Mouse (Mus musculus) CH12.LX (cell line): ENCODE data around the gene Prom1. TPM values are rescaled to one million over a fixed set of nuclear protein-coding genes. Genes with fewer than 3 reads are reported as not detected.

ENCODE experiments used
- DNase-seq: peaks from one replicate; pipeline ENCODE4 v3.0.0-alpha.2; 2013; ENCODE audit errors: extremely low read depth
- H3K27ac ChIP-seq: 2 replicates; pipeline ENCODE4 v1.5.1; 2012; ENCODE audit warnings: low read depth, mild to moderate bottlenecking, control low read depth, moderate library complexity; ENCODE audit not compliant: insufficient read depth
- H3K27me3 ChIP-seq: replicated peaks from 2 replicates; pipeline ENCODE3; 2012; ENCODE audit warnings: inconsistent platforms
- H3K36me3 ChIP-seq, 2 experiments: replicated peaks in 1 of 2; 2 replicates each; pipeline versions ENCODE3 to v1.6.1; 2012; ENCODE audit warnings: inconsistent platforms in 1 of 2, low read length in 1 of 2, mild to moderate bottlenecking in 1 of 2, mixed read lengths in 1 of 2, moderate library complexity in 1 of 2; ENCODE audit not compliant: control insufficient read depth in 1 of 2, insufficient read depth in 1 of 2
- H3K4me1 ChIP-seq, 2 experiments: 2 replicates each; pipeline ENCODE4 v1.6.1; 2012; ENCODE audit warnings: inconsistent platforms in 1 of 2, moderate library complexity in 1 of 2; ENCODE audit not compliant: insufficient read depth in 2 of 2, control insufficient read depth in 1 of 2
- H3K4me2 ChIP-seq: 2 replicates; pipeline ENCODE4 v1.6.1; 2012; ENCODE audit warnings: low read depth, mild to moderate bottlenecking, control low read depth; ENCODE audit not compliant: poor library complexity, insufficient read depth, severe bottlenecking
- H3K4me3 ChIP-seq, 3 experiments: fragments of 150-350 bp in 1 of 3; sonication (generic) in 1 of 3; replicated peaks in 1 of 3; 2 replicates each; pipeline versions ENCODE3 to v1.5.1; 2011 to 2012; ENCODE audit warnings: low read depth in 2 of 3, low read length in 2 of 3, mild to moderate bottlenecking in 2 of 3, moderate library complexity in 2 of 3, control low read depth in 1 of 3, improper control_type of control experiment in 1 of 3, inconsistent platforms in 1 of 3, mixed read lengths in 1 of 3; ENCODE audit not compliant: poor library complexity in 1 of 3
- H3K79me2 ChIP-seq: replicated peaks from 2 replicates; pipeline ENCODE4 v1.6.1; 2012; ENCODE audit warnings: mild to moderate bottlenecking, moderate library complexity; ENCODE audit not compliant: control insufficient read depth, poor library complexity, insufficient read depth, severe bottlenecking; ENCODE audit errors: extremely low read depth
- H3K9ac ChIP-seq: 2 replicates; pipeline ENCODE4 v1.6.1; 2012; ENCODE audit warnings: low read depth, mild to moderate bottlenecking, control low read depth, moderate library complexity; ENCODE audit not compliant: insufficient read depth
- H3K9me3 ChIP-seq: replicated peaks from 2 replicates; pipeline ENCODE3; 2012; ENCODE audit warnings: low read length, inconsistent platforms, mixed read lengths
- BHLHE40 ChIP-seq: IDR thresholded peaks from 2 replicates; pipeline ENCODE4 v1.6.1; 2011; ENCODE audit warnings: mild to moderate bottlenecking, low read depth, low read length, improper control_type of control experiment
- CHD1 ChIP-seq: IDR thresholded peaks from 2 replicates; pipeline ENCODE4 v1.6.1; 2012; ENCODE audit warnings: low read depth, low read length, improper control_type of control experiment, inconsistent platforms
- CTCF ChIP-seq, 2 experiments: IDR thresholded peaks in 1 of 2; conservative IDR thresholded peaks in 1 of 2; 2 replicates each; pipeline ENCODE4 v1.5.1; 2011 to 2012; ENCODE audit warnings: low read depth in 2 of 2, low read length in 2 of 2, improper control_type of control experiment in 1 of 2, inconsistent platforms in 1 of 2, mild to moderate bottlenecking in 1 of 2, moderate library complexity in 1 of 2
- E2F4 ChIP-seq: IDR thresholded peaks from 2 replicates; pipeline ENCODE4 v1.6.1; 2011; ENCODE audit warnings: low read depth, low read length, improper control_type of control experiment; ENCODE audit not compliant: insufficient replicate concordance
- HCFC1 ChIP-seq: IDR thresholded peaks from 2 replicates; pipeline ENCODE4 v1.6.1; 2012; ENCODE audit warnings: low read depth, mild to moderate bottlenecking, inconsistent platforms, low read length, improper control_type of control experiment
- IRF4 ChIP-seq: IDR thresholded peaks from 2 replicates; pipeline ENCODE4 v1.6.1; 2014; ENCODE audit warnings: low read depth, mild to moderate bottlenecking, inconsistent platforms, low read length, improper control_type of control experiment
- KAT2A ChIP-seq: IDR thresholded peaks from 2 replicates; pipeline ENCODE4 v1.6.1; 2012; ENCODE audit warnings: low read length, improper control_type of control experiment, inconsistent platforms; ENCODE audit not compliant: insufficient replicate concordance
- MAX ChIP-seq: IDR thresholded peaks from 2 replicates; pipeline ENCODE4 v1.6.1; 2011; ENCODE audit warnings: low read length, improper control_type of control experiment
- MAZ ChIP-seq: IDR thresholded peaks from 2 replicates; pipeline ENCODE4 v1.6.1; 2012; ENCODE audit warnings: low read depth, mild to moderate bottlenecking, inconsistent platforms, low read length, improper control_type of control experiment, moderate library complexity
- MEF2A ChIP-seq: IDR thresholded peaks from 2 replicates; pipeline ENCODE4 v1.6.1; 2014; ENCODE audit warnings: low read depth, mild to moderate bottlenecking, inconsistent platforms, low read length, improper control_type of control experiment, borderline replicate concordance
- MXI1 ChIP-seq: IDR thresholded peaks from 2 replicates; pipeline ENCODE4 v1.6.1; 2011; ENCODE audit warnings: mild to moderate bottlenecking, low read depth, low read length, improper control_type of control experiment
- MYC ChIP-seq: IDR thresholded peaks from 2 replicates; pipeline ENCODE4 v1.6.1; 2011; ENCODE audit warnings: low read depth, mild to moderate bottlenecking, improper control_type of control experiment, low read length
- NELFE ChIP-seq: IDR thresholded peaks from 2 replicates; pipeline ENCODE4 v1.6.1; 2011; ENCODE audit warnings: low read depth, low read length, improper control_type of control experiment
- POLR2AphosphoS2 ChIP-seq: IDR thresholded peaks from 2 replicates; pipeline ENCODE4 v1.6.1; 2011; ENCODE audit warnings: low read depth, low read length, improper control_type of control experiment
- SIN3A ChIP-seq: IDR thresholded peaks from 2 replicates; pipeline ENCODE4 v1.6.1; 2012; ENCODE audit warnings: low read length, improper control_type of control experiment, inconsistent platforms
- SMC3 ChIP-seq: IDR thresholded peaks from 2 replicates; pipeline ENCODE4 v1.6.1; 2011; ENCODE audit warnings: low read depth, low read length, improper control_type of control experiment
- TBP ChIP-seq: conservative IDR thresholded peaks from 2 replicates; pipeline ENCODE4 v1.6.1; 2011; ENCODE audit warnings: low read depth, low read length, improper control_type of control experiment
- USF1 ChIP-seq: IDR thresholded peaks from 2 replicates; pipeline ENCODE4 v1.6.1; 2014; ENCODE audit warnings: low read depth, mild to moderate bottlenecking, inconsistent platforms, low read length, improper control_type of control experiment
- ZMIZ1 ChIP-seq: IDR thresholded peaks from 2 replicates; pipeline ENCODE4 v1.6.1; 2012; ENCODE audit warnings: low read depth, mild to moderate bottlenecking, inconsistent platforms, low read length, improper control_type of control experiment
- dilution Hi-C: fragments of 300-500 bp; cut with MboI; formaldehyde crosslinking; loops from 2 replicates; pipeline ENCODE4 v1.14.3; 2020; ENCODE audit warnings: low sequenced_read_pairs; ENCODE audit not compliant: extremely low pct_unique_long_range_greater_than_20kb, extremely low pct_ligation_motif_present
- in situ Hi-C: fragments of 300-500 bp; cut with MboI; formaldehyde crosslinking; loops from 3 replicates; pipeline ENCODE4 v1.14.3; 2019; ENCODE audit warnings: low sequenced_read_pairs, low pct_ligation_motif_present, low pct_unique_long_range_greater_than_20kb, mixed read lengths
- polyA plus RNA-seq: library from polyadenylated mRNA; unstranded; fragments of >175 nt; gene quantifications from 2 replicates; pipeline ENCODE4 v1.2.1, GENCODE M21; 2012; ENCODE audit warnings: low read depth; ENCODE audit not compliant: insufficient read length
- total RNA-seq, 2 experiments: library from RNA; depleted of rRNA; stranded (reverse); fragments of 300-350 nt in 1 of 2; fragments of >200 nt in 1 of 2; gene quantifications; 2 replicates each; pipeline ENCODE4 v1.2.3; 2012 to 2014

Prom1 gene
- total and polyA plus RNA-seq, 3 experiments, result 0.13 to 0.39 (median 0.21) TPM

- Histone ChIP-seq H3K27ac (no peak overlapping the region), H3K36me3 (no peaks in the 10 kb centered on the region), H3K4me2 (no peak overlapping the region), H3K9ac (no peak overlapping the region), H3K4me1 (peaks cover 0 to 5% of the 10 kb centered on the region in 2 experiments; a peak in 2 of 4 replicates), H3K79me2 (no peaks in the 10 kb centered on the region), H3K9me3 (no peaks in the 10 kb centered on the region), H3K4me3 (no peak overlapping the region), H3K27me3 (no peaks in the 10 kb centered on the region)
- in situ Hi-C loops, result no loop called here
- no peak for TF ChIP-seq KAT2A
- no peak for TF ChIP-seq MAX
- no peak for TF ChIP-seq E2F4
- no peak for TF ChIP-seq SMC3
- TF ChIP-seq CTCF (conservative IDR thresholded peaks at IDR 0.05 in 1 of 2, IDR thresholded peaks at IDR 0.05 in 1 of 2; ENCODE audit: low read depth in 2 of 2, low read length in 2 of 2), result no peak
- TF ChIP-seq MEF2A, result no peak
- TF ChIP-seq ZMIZ1, result no peak
- no peak for TF ChIP-seq TBP
- TF ChIP-seq MAZ, result no peak
- no peak for TF ChIP-seq CHD1
- TF ChIP-seq MXI1, result no peak
- TF ChIP-seq SIN3A, result no peak
- TF ChIP-seq USF1, result no peak
- dilution Hi-C loops, result no loop called here
- DNase-seq, result no peak
Observed at GRCm38 (mm10) chr5:43968634-43969033, 133.2 kb downstream of the Prom1 start.

GRCm38 (mm10) chr5:43961056-43961455, 140.8 kb downstream of the Prom1 start:
- in situ Hi-C loops, result no loop called here
- no peak for TF ChIP-seq IRF4
- TF ChIP-seq POLR2AphosphoS2, result no peak
- TF ChIP-seq HCFC1, result no peak
- no peak for TF ChIP-seq ZMIZ1
- TF ChIP-seq SIN3A, result no peak
- no peak for TF ChIP-seq SMC3
- no peak for TF ChIP-seq NELFE
- TF ChIP-seq KAT2A, result no peak
- TF ChIP-seq MYC, result no peak
- TF ChIP-seq MXI1, result no peak
- TF ChIP-seq MAZ, result no peak
- TF ChIP-seq BHLHE40, result no peak
- Histone ChIP-seq H3K4me2 (no peak overlapping the region), H3K4me3 (no peak overlapping the region), H3K9ac (no peak overlapping the region), H3K27me3 (no peaks in the 10 kb centered on the region), H3K79me2 (no peaks in the 10 kb centered on the region), H3K36me3 (no peaks in the 10 kb centered on the region), H3K27ac (no peak overlapping the region), H3K9me3 (no peaks in the 10 kb centered on the region), H3K4me1 (peaks cover 0 to 5% of the 10 kb centered on the region in 2 experiments; a peak in 2 of 4 replicates)
- DNase-seq, result no peak
- dilution Hi-C loops, result no loop called here
